Mouse (Mus musculus) liver, embryonic 14.5 days (tissue): ENCODE results near the gene Plb1. TPM values are rescaled to one million over a fixed set of nuclear protein-coding genes. Genes with fewer than 3 reads are reported as not detected.

Experiments
- ATAC-seq: fragments of 200-750 bp; cut with Nextera tagmentation; 2 replicates; pipeline ENCODE4 v1.8.0; 2017; ENCODE audit warnings: moderate number of reproducible peaks, mild to moderate bottlenecking, moderate library complexity; ENCODE audit not compliant: insufficient read depth
- DNase-seq, 3 experiments: peaks; one replicate each; pipeline ENCODE4 v3.0.0-alpha.2; 2012 to 2013; ENCODE audit warnings: low read depth in 3 of 3, low spot score in 3 of 3
- H3K27ac ChIP-seq: fragments of 300-500 bp; sonication (generic); 2 replicates; pipeline ENCODE4 v1.5.1; 2014; ENCODE audit warnings: moderate library complexity, mild to moderate bottlenecking, control low read depth, inconsistent platforms
- H3K27me3 ChIP-seq: fragments of 300-500 bp; sonication (generic); 2 replicates; pipeline ENCODE4 v1.6.1; 2014; ENCODE audit warnings: mild to moderate bottlenecking, low read length, moderate library complexity; ENCODE audit not compliant: control insufficient read depth, insufficient read depth
- H3K36me3 ChIP-seq: fragments of 300-500 bp; sonication (generic); replicated peaks from 2 replicates; pipeline ENCODE4 v1.6.1; 2014; ENCODE audit warnings: low read depth; ENCODE audit not compliant: control insufficient read depth, insufficient read depth
- H3K4me1 ChIP-seq, 2 experiments: fragments of 200-500 bp in 1 of 2; fragments of 300-500 bp in 1 of 2; sonication (generic) in 1 of 2; replicated peaks; 2 replicates each; pipeline ENCODE4 v1.6.1; 2012 to 2014; ENCODE audit warnings: antibody characterized with exemption in 1 of 2, inconsistent platforms in 1 of 2, low read length in 1 of 2; ENCODE audit not compliant: control insufficient read depth in 2 of 2, insufficient read depth in 2 of 2
- H3K4me2 ChIP-seq: fragments of 300-500 bp; sonication (generic); 2 replicates; pipeline ENCODE4 v1.6.1; 2014; ENCODE audit warnings: low read depth, mild to moderate bottlenecking, control low read depth, moderate library complexity
- H3K4me3 ChIP-seq, 2 experiments: fragments of 200-500 bp in 1 of 2; fragments of 300-500 bp in 1 of 2; sonication (generic) in 1 of 2; 2 replicates each; pipeline ENCODE4 v1.5.1; 2012 to 2014; ENCODE audit warnings: low read depth in 2 of 2, low read length in 2 of 2, mild to moderate bottlenecking in 2 of 2, control low read depth in 1 of 2, inconsistent platforms in 1 of 2, moderate library complexity in 1 of 2; ENCODE audit not compliant: insufficient read depth in 1 of 2
- H3K9ac ChIP-seq: fragments of 300-500 bp; sonication (generic); replicated peaks from 2 replicates; pipeline ENCODE4 v1.6.1; 2014; ENCODE audit warnings: mild to moderate bottlenecking, control low read depth, moderate library complexity
- H3K9me3 ChIP-seq: fragments of 300-500 bp; sonication (generic); 2 replicates; pipeline ENCODE4 v1.6.1; 2016; ENCODE audit warnings: low read length, mixed read lengths; ENCODE audit not compliant: control insufficient read depth
- CTCF ChIP-seq: IDR thresholded peaks from 2 replicates; pipeline ENCODE4 v1.5.1; 2016; ENCODE audit warnings: antibody characterized with exemption, low read depth, control low read depth
- EP300 ChIP-seq: IDR thresholded peaks from 2 replicates; pipeline ENCODE4 v1.6.1; 2016; ENCODE audit warnings: antibody characterized with exemption, low read depth
- WGBS: fragments of 180-500 bp; shearing (Covaris S2); extraction: QIAGEN DNeasy Blood & Tissue Kit; methylation state at CpG from one replicate; pipeline ENCODE4 v1.1.7; 2014; ENCODE audit not compliant: insufficient replicate concordance; 5-methylcytosine and 5-hydroxymethylcytosine counted together
- polyA plus RNA-seq, 2 experiments: library from polyadenylated mRNA; depleted of rRNA in 1 of 2; stranded (reverse) in 1 of 2; unstranded in 1 of 2; fragments of >200 nt; fragmentation: Nextera tagmentation in 1 of 2; extraction: Ambion mirVana in 1 of 2; gene quantifications; 2 replicates each; pipeline versions ENCODE4 v1.2.1 to v1.2.3; 2012 to 2014

Plb1 gene
- polyA plus RNA-seq, 2 experiments: 0.02 TPM; not detected in 1

- WGBS: 59% methylated on average over 10 of the region's 10 CpGs
- Histone ChIP-seq H3K27me3 (no peaks in the 10 kb centered on the region), H3K36me3 (no peaks in the 10 kb centered on the region), H3K9me3 (no peaks in the 10 kb centered on the region), H3K4me1 (no peaks in the 10 kb centered on the region), H3K4me3 (no peak overlapping the region), H3K27ac (no peak overlapping the region), H3K4me2 (no peak overlapping the region), H3K9ac (no peak overlapping the region)
- ATAC-seq (no peak), DNase-seq (no peak)
- no peak for TF ChIP-seq EP300
- peak; percentile 70 for TF ChIP-seq CTCF
Observed at GRCm38 (mm10) chr5:32215510-32215909, 17.0 kb upstream of the Plb1 start.

GRCm38 (mm10) chr5:32216465-32216864, 16.0 kb upstream of the Plb1 start:
- TF ChIP-seq EP300 (no peak), CTCF (no peak)
- no peaks in the 10 kb centered on the region for H3K36me3 ChIP-seq
- H3K27ac ChIP-seq: no peak overlapping the region
- H3K4me3 ChIP-seq: no peak overlapping the region
- H3K4me2 ChIP-seq: no peak overlapping the region
- no peaks in the 10 kb centered on the region for H3K27me3 ChIP-seq
- no peaks in the 10 kb centered on the region for H3K9me3 ChIP-seq
- DNase-seq (no peak), ATAC-seq (no peak)
- H3K4me1 ChIP-seq: no peaks in the 10 kb centered on the region
- 54% methylated on average over 4 of the region's 4 CpGs for WGBS
- no peak overlapping the region for H3K9ac ChIP-seq

- Histone ChIP-seq H3K27ac (no peak overlapping the region), H3K4me1 (no peaks in the 10 kb centered on the region), H3K4me2 (no peak overlapping the region), H3K36me3 (no peaks in the 10 kb centered on the region), H3K27me3 (no peaks in the 10 kb centered on the region), H3K4me3 (no peak overlapping the region), H3K9me3 (no peaks in the 10 kb centered on the region), H3K9ac (no peak overlapping the region)
- no peak for DNase-seq
- no peak for ATAC-seq
- WGBS: 64% methylated on average over 8 of the region's 8 CpGs
- TF ChIP-seq EP300: no peak
- no peak for TF ChIP-seq CTCF
Observed at GRCm38 (mm10) chr5:32217477-32217876, 15.0 kb upstream of the Plb1 start.

- Histone ChIP-seq H3K4me3 (no peak overlapping the region), H3K27ac (no peak overlapping the region), H3K36me3 (no peaks in the 10 kb centered on the region), H3K9me3 (no peaks in the 10 kb centered on the region), H3K4me1 (no peaks in the 10 kb centered on the region), H3K9ac (no peak overlapping the region), H3K27me3 (no peaks in the 10 kb centered on the region), H3K4me2 (no peak overlapping the region)
- TF ChIP-seq CTCF (peak; percentile 66), EP300 (no peak)
- DNase-seq: no peak
- 25% methylated on average over 4 of the region's 4 CpGs for WGBS
- ATAC-seq: no peak
Observed at GRCm38 (mm10) chr5:32230372-32230771, 2.1 kb upstream of the Plb1 start.

- ATAC-seq (no peak), DNase-seq (no peak)
- Histone ChIP-seq H3K4me2 (no peak overlapping the region), H3K4me1 (no peaks in the 10 kb centered on the region), H3K27ac (no peak overlapping the region), H3K4me3 (no peak overlapping the region), H3K9me3 (no peaks in the 10 kb centered on the region), H3K27me3 (no peaks in the 10 kb centered on the region), H3K9ac (no peak overlapping the region), H3K36me3 (no peaks in the 10 kb centered on the region)
- WGBS: 44% methylated on average over 2 of the region's 2 CpGs
- no peak for TF ChIP-seq EP300
- no peak for TF ChIP-seq CTCF
Observed at GRCm38 (mm10) chr5:32239337-32239736, 6.8 kb downstream of the Plb1 start.

GRCm38 (mm10) chr5:32240741-32241140, 8.2 kb downstream of the Plb1 start:
- TF ChIP-seq EP300 (no peak), CTCF (no peak)
- 36% methylated on average over 2 of the region's 2 CpGs for WGBS
- no peak overlapping the region for H3K27ac ChIP-seq

More at GRCm38 (mm10) chr5:32240741-32241140, 8.2 kb downstream of the Plb1 start:
- Histone ChIP-seq H3K36me3 (no peaks in the 10 kb centered on the region), H3K9ac (no peak overlapping the region), H3K4me2 (no peak overlapping the region), H3K27me3 (no peaks in the 10 kb centered on the region), H3K4me1 (no peaks in the 10 kb centered on the region), H3K4me3 (no peak overlapping the region), H3K9me3 (no peaks in the 10 kb centered on the region)
- DNase-seq: no peak
- no peak for ATAC-seq
